Mouse (Mus musculus) myocyte (in vitro differentiated cells): ENCODE data around the gene 4930562C15Rik. TPM values are rescaled to one million over a fixed set of nuclear protein-coding genes. Genes with fewer than 3 reads are reported as not detected.
A peak's percentile ranks its signal among the peaks of the same experiment; 100 is the strongest.

Experiments
- H3K27me3 ChIP-seq: one replicate; pipeline ENCODE4 v1.6.1; 2011; ENCODE audit not compliant: control insufficient read depth, insufficient read depth, insufficient read length
- H3K36me3 ChIP-seq: one replicate; pipeline ENCODE4 v1.6.1; 2011; ENCODE audit not compliant: control insufficient read depth, insufficient read depth
- H3K4me2 ChIP-seq: one replicate; pipeline ENCODE4 v1.6.1; 2011; ENCODE audit warnings: low read depth, control low read depth
- H3K4me3 ChIP-seq: one replicate; pipeline ENCODE4 v1.5.1; 2011; ENCODE audit warnings: mild to moderate bottlenecking, control low read depth, moderate library complexity
- H3K79me2 ChIP-seq: one replicate; pipeline ENCODE4 v1.6.1; 2011; ENCODE audit not compliant: control insufficient read depth, insufficient read depth
- H3ac ChIP-seq: one replicate; pipeline ENCODE4 v1.6.1; 2011; ENCODE audit not compliant: control insufficient read depth, insufficient read length
- CEBPB ChIP-seq: IDR thresholded peaks from 2 replicates; pipeline ENCODE4 v1.6.1; 2011; ENCODE audit warnings: mild to moderate bottlenecking, moderate library complexity; ENCODE audit not compliant: poor library complexity, insufficient read depth, severe bottlenecking
- E2F4 ChIP-seq: IDR thresholded peaks from one replicate; pipeline ENCODE4 v1.6.1; 2011; ENCODE audit warnings: mild to moderate bottlenecking, control low read depth, moderate library complexity; ENCODE audit not compliant: insufficient read depth
- MAX ChIP-seq: IDR thresholded peaks from one replicate; pipeline ENCODE4 v1.6.1; 2011; ENCODE audit warnings: low read depth, mild to moderate bottlenecking, control low read depth
- MYOD1 ChIP-seq, 3 experiments: IDR thresholded peaks; one replicate each; pipeline ENCODE4 v1.6.1; 2011; ENCODE audit warnings: control low read depth in 2 of 3, low read depth in 2 of 3, mild to moderate bottlenecking in 2 of 3, moderate library complexity in 1 of 3; ENCODE audit not compliant: insufficient read length in 2 of 3, control insufficient read depth in 1 of 3
- MYOG ChIP-seq, 3 experiments: IDR thresholded peaks; one replicate each; pipeline ENCODE4 v1.6.1; 2011; ENCODE audit warnings: control low read depth in 2 of 3, low read depth in 2 of 3, mild to moderate bottlenecking in 2 of 3; ENCODE audit not compliant: insufficient read length in 2 of 3, control insufficient read depth in 1 of 3, insufficient read depth in 1 of 3
- POLR2A ChIP-seq: IDR thresholded peaks from one replicate; pipeline ENCODE4 v1.6.1; 2011; ENCODE audit warnings: low read depth, mild to moderate bottlenecking, control low read depth, moderate library complexity; ENCODE audit not compliant: insufficient read length
- POLR2AphosphoS2 ChIP-seq: IDR thresholded peaks from one replicate; pipeline ENCODE4 v1.6.1; 2011; ENCODE audit warnings: low read depth, control low read depth; ENCODE audit not compliant: insufficient read length
- REST ChIP-seq: IDR thresholded peaks from one replicate; pipeline ENCODE4 v1.6.1; 2011; ENCODE audit warnings: mild to moderate bottlenecking, control low read depth, moderate library complexity; ENCODE audit not compliant: insufficient read depth, insufficient read length
- SRF ChIP-seq: IDR thresholded peaks from one replicate; pipeline ENCODE4 v1.6.1; 2011; ENCODE audit warnings: low read depth; ENCODE audit not compliant: control insufficient read depth, insufficient read length
- TCF12 ChIP-seq: IDR thresholded peaks from one replicate; pipeline ENCODE4 v1.6.1; 2011; ENCODE audit warnings: mild to moderate bottlenecking, control low read depth; ENCODE audit not compliant: poor library complexity, insufficient read depth, severe bottlenecking
- TCF3 ChIP-seq: IDR thresholded peaks from one replicate; pipeline ENCODE4 v1.6.1; 2011; ENCODE audit warnings: low read depth, control low read depth; ENCODE audit not compliant: insufficient read length
- USF1 ChIP-seq: IDR thresholded peaks from one replicate; pipeline ENCODE4 v1.6.1; 2011; ENCODE audit warnings: low read depth, mild to moderate bottlenecking, control low read depth, moderate library complexity
- polyA plus RNA-seq: library from polyadenylated mRNA; unstranded; fragments of >200 nt; fragmentation: generic; extraction: Trizol; gene quantifications from one replicate; pipeline ENCODE4 v1.2.1, GENCODE M21; 2012; ENCODE audit warnings: missing spikeins

4930562C15Rik gene
- polyA plus RNA-seq, 1 experiment = 0.08 TPM

GRCm38 (mm10) chr16:4912074-4912648, 76.9 kb downstream of the 4930562C15Rik start:
- no peak overlapping the region for H3K4me3 ChIP-seq
- peaks cover 11% of the 10 kb centered on the region for H3K36me3 ChIP-seq
- H3ac ChIP-seq = no peak overlapping the region
- peak overlapping the region; percentile 64 for H3K4me2 ChIP-seq
- no peaks in the 10 kb centered on the region for H3K27me3 ChIP-seq
- no peaks in the 10 kb centered on the region for H3K79me2 ChIP-seq
- TF ChIP-seq TCF3 (no peak), E2F4 (no peak), MAX (no peak), SRF (no peak), TCF12 (no peak), USF1 (no peak), MYOD1 (IDR thresholded peaks at IDR 0.05; ENCODE audit: control insufficient read depth in 1 of 3, insufficient read length in 2 of 3, low read depth in 2 of 3) (no peak), POLR2AphosphoS2 (no peak), REST (no peak), MYOG (IDR thresholded peaks at IDR 0.05; ENCODE audit: control insufficient read depth in 1 of 3, insufficient read depth in 1 of 3, insufficient read length in 2 of 3, low read depth in 2 of 3) (no peak), POLR2A (no peak), CEBPB (no peak)

DNA sequence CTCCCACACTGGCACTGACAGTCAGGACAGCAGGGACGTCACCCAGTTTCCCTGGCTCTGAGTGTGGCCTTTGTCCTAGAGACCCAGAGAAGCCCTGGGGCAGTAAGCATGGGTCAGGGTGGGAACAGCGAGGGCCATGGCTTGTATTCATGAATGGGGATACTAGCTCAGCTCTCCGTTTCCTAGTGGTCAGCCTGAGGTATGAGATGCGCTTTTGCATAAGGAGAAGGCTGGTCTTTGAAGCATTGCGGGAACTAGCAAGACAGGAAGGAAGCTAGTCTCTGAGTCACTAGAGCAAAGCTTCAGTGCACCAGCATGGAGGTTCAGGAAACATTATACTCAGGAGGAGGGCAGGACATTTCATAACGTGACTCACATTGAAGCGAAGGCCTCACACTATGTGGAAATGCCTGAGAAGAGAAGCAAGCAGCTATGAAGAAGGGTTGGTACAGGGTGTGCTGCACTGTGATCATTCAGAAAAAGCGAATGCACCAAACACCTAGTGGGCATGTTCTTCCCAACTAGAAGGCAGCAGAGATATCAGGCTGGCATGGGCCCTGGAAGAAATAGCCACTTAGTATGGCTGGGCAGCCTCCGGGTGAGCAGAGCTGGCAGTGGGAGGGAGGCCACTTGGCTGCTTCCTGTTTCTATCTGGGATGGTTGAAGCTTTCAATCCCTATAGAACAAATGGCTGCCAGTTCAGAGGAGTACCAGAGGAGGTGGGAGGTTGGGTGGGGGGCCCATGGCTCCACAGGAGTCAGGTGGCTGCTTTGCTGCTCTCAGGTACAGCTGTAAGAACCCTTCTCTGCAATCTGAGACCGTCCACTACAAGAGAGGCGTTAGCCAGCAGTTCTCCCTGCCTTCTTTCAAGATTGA, 77.9 kb downstream of the 4930562C15Rik start:
- no peak for TF ChIP-seq POLR2AphosphoS2
- 0 out of 2 replicates have a peak, but pooled peaks have one; percentile 0 for TF ChIP-seq CEBPB
- H3K36me3 ChIP-seq = peaks cover 14% of the 10 kb centered on the region

GRCm38 (mm10) chr16:4913783-4914735, 78.8 kb downstream of the 4930562C15Rik start:
- no peaks in the 10 kb centered on the region for H3K79me2 ChIP-seq
- TF ChIP-seq USF1 = no peak
- no peak for TF ChIP-seq MYOG (IDR thresholded peaks at IDR 0.05; ENCODE audit: control insufficient read depth in 1 of 3, insufficient read depth in 1 of 3, insufficient read length in 2 of 3, low read depth in 2 of 3)
- no peak for TF ChIP-seq MYOD1 (IDR thresholded peaks at IDR 0.05; ENCODE audit: control insufficient read depth in 1 of 3, insufficient read length in 2 of 3, low read depth in 2 of 3)
- no peak for TF ChIP-seq MAX
- TF ChIP-seq POLR2AphosphoS2 = no peak
- no peak for TF ChIP-seq TCF12
- no peak for TF ChIP-seq POLR2A
- H3K27me3 ChIP-seq = no peaks in the 10 kb centered on the region
- H3K4me3 ChIP-seq = no peak overlapping the region
- H3K4me2 ChIP-seq = peak overlapping the region; percentile 64
- no peak overlapping the region for H3ac ChIP-seq
- H3K36me3 ChIP-seq = peaks cover 14% of the 10 kb centered on the region

More for the DNA sequence above, 77.9 kb downstream of the 4930562C15Rik start:
- no peaks in the 10 kb centered on the region for H3K79me2 ChIP-seq
- H3K27me3 ChIP-seq = no peaks in the 10 kb centered on the region
- H3ac ChIP-seq = peak overlapping the region; percentile 11
- H3K4me3 ChIP-seq = no peak overlapping the region
- H3K4me2 ChIP-seq = peak overlapping the region; percentile 64

GRCm38 (mm10) chr16:4915931-4916330, 80.7 kb downstream of the 4930562C15Rik start:
- Histone ChIP-seq H3K79me2 (no peaks in the 10 kb centered on the region), H3ac (no peak overlapping the region), H3K4me2 (no peak overlapping the region)

More at GRCm38 (mm10) chr16:4915931-4916330, 80.7 kb downstream of the 4930562C15Rik start:
- TF ChIP-seq TCF3 (no peak), POLR2A (no peak), MYOG (IDR thresholded peaks at IDR 0.05; ENCODE audit: control insufficient read depth in 1 of 3, insufficient read depth in 1 of 3, insufficient read length in 2 of 3, low read depth in 2 of 3) (no peak), SRF (no peak), CEBPB (no peak), MYOD1 (IDR thresholded peaks at IDR 0.05; ENCODE audit: control insufficient read depth in 1 of 3, insufficient read length in 2 of 3, low read depth in 2 of 3) (no peak), MAX (no peak), REST (no peak), E2F4 (no peak), USF1 (no peak), POLR2AphosphoS2 (no peak), TCF12 (no peak)
- Histone ChIP-seq H3K36me3 (peaks cover 9% of the 10 kb centered on the region), H3K4me3 (no peak overlapping the region), H3K27me3 (no peaks in the 10 kb centered on the region)
